Mouse (Mus musculus) liver, embryonic 11.5 days (tissue): ENCODE data around the gene Cnot10. TPM values are rescaled to one million over a fixed set of nuclear protein-coding genes. Genes with fewer than 3 reads are reported as not detected.
"Not testable (repeated sequence)": the region's sequence is repeated elsewhere in the genome, so short reads cannot be mapped to it uniquely, and the experiment has no call there.

ENCODE experiments used
- ATAC-seq: fragments of 200-750 bp; cut with Nextera tagmentation; replicated peaks from 2 replicates; pipeline ENCODE4 v1.8.0; 2017; ENCODE audit warnings: moderate number of reproducible peaks, mild to moderate bottlenecking, moderate TSS enrichment, moderate library complexity; ENCODE audit not compliant: low FRiP score
- DNase-seq: peaks from one replicate; pipeline ENCODE4 v3.0.0-alpha.2; 2017; ENCODE audit warnings: low spot score
- H3K27ac ChIP-seq: fragments of 300-500 bp; sonication (generic); 2 replicates; pipeline ENCODE4 v1.5.1; 2014; ENCODE audit warnings: mild to moderate bottlenecking, low read depth, low read length, control low read depth
- H3K27me3 ChIP-seq: fragments of 300-500 bp; sonication (generic); replicated peaks from 2 replicates; pipeline ENCODE4 v1.6.1; 2014; ENCODE audit warnings: low read length, mixed read lengths; ENCODE audit not compliant: control insufficient read depth, insufficient read depth
- H3K36me3 ChIP-seq: fragments of 300-500 bp; sonication (generic); 2 replicates; pipeline ENCODE4 v1.6.1; 2014; ENCODE audit warnings: mild to moderate bottlenecking, low read length, moderate library complexity, mixed read lengths; ENCODE audit not compliant: control insufficient read depth, insufficient read depth
- H3K4me1 ChIP-seq: fragments of 300-500 bp; sonication (generic); replicated peaks from 2 replicates; pipeline ENCODE4 v1.6.1; 2014; ENCODE audit warnings: low read length, mixed read lengths; ENCODE audit not compliant: control insufficient read depth, insufficient read depth
- H3K4me2 ChIP-seq: fragments of 300-500 bp; sonication (generic); 2 replicates; pipeline ENCODE4 v1.6.1; 2014; ENCODE audit warnings: mild to moderate bottlenecking, control low read depth, moderate library complexity
- H3K4me3 ChIP-seq: fragments of 300-500 bp; sonication (generic); 2 replicates; pipeline ENCODE4 v1.5.1; 2014; ENCODE audit warnings: low read depth, low read length, control low read depth
- H3K9ac ChIP-seq: fragments of 300-500 bp; sonication (generic); 2 replicates; pipeline ENCODE4 v1.6.1; 2014; ENCODE audit warnings: low read depth, low read length, control low read depth
- H3K9me3 ChIP-seq: fragments of 300-500 bp; sonication (generic); 2 replicates; pipeline ENCODE4 v1.6.1; 2016; ENCODE audit warnings: low read length, inconsistent platforms, mixed read lengths; ENCODE audit not compliant: control insufficient read depth
- WGBS: fragments of 180-500 bp; shearing (Covaris S2); extraction: QIAGEN DNeasy Blood & Tissue Kit; methylation state at CpG from one replicate; pipeline ENCODE4 v1.1.7; 2014; 5-methylcytosine and 5-hydroxymethylcytosine counted together
- polyA plus RNA-seq: library from polyadenylated mRNA; unstranded; fragments of >200 nt; fragmentation: Nextera tagmentation; extraction: Ambion mirVana; gene quantifications from 2 replicates; pipeline ENCODE4 v1.2.1, GENCODE M21; 2014

Cnot10 gene
- polyA plus RNA-seq, 1 experiment from 2014 or later, result 52.8 TPM

DNA sequence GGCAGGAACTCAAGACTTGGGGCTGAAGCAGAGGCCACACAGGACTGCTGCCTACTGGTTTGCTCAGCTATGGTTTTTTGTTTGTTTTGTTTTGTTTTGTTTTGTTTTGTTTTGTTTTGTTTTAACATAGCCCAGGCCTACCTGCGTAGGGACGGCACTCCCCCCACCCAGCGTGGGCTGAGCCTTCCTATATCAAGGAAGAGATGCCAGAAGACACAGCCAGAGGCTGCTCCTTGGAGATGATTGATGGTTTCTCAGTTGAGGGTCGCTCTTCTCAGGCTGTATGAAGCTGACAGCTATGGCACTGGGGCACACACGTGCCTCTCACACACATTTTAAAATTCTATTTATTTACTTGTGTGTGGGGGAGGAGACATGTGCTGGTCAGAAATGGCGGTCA lies 21.0 kb upstream of the Cnot10 start:
- H3K9ac ChIP-seq, result no peak overlapping the region

GRCm38 (mm10) chr9:114660506-114660905 lies 20.5 kb upstream of the Cnot10 start:
- Histone ChIP-seq H3K9me3 (no peaks in the 10 kb centered on the region; the same call in 1 of the 2 replicates), H3K27me3 (no peaks in the 10 kb centered on the region), H3K36me3 (no peaks in the 10 kb centered on the region), H3K4me1 (no peaks in the 10 kb centered on the region), H3K4me2 (no peak overlapping the region), H3K27ac (no peak overlapping the region), H3K9ac (no peak overlapping the region), H3K4me3 (no peak overlapping the region)
- no peak for DNase-seq
- 88% methylated on average over 6 of the region's 6 CpGs for WGBS
- ATAC-seq, result no peak

More for the DNA sequence above, 21.0 kb upstream of the Cnot10 start:
- DNase-seq (no peak), ATAC-seq (no peak)
- Histone ChIP-seq H3K4me3 (no peak overlapping the region), H3K36me3 (no peaks in the 10 kb centered on the region), H3K4me1 (no peaks in the 10 kb centered on the region), H3K27ac (no peak overlapping the region), H3K9me3 (no peaks in the 10 kb centered on the region; the same call in 1 of the 2 replicates), H3K27me3 (no peaks in the 10 kb centered on the region), H3K4me2 (no peak overlapping the region)
- WGBS, result 69% methylated on average over 6 of the region's 6 CpGs

DNA sequence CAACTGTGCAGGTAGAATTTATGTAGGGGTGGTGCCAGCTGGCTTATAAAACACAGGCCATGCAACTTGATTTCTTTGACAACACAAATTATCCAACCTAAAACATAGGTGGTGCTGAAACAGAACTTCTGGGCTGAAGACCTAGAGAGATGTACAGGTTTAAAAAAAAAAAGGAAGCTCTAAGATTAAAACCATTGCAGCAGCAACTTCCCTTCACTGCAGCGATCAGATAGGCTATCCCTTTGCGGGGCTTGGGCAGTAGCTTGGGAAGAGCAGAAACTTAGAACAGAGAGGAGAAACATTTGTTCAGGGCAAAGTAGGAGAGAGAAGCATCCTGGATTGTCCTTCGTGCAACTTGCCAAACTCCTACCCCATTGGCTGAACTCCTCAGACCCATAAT lies 16.7 kb upstream of the Cnot10 start:
- ATAC-seq (no peak), DNase-seq (no peak)
- Histone ChIP-seq H3K9ac (no peak overlapping the region), H3K27ac (no peak overlapping the region), H3K4me3 (no peak overlapping the region), H3K27me3 (no peaks in the 10 kb centered on the region), H3K9me3 (no peaks in the 10 kb centered on the region; the same call in 1 of the 2 replicates), H3K4me1 (no peaks in the 10 kb centered on the region), H3K36me3 (no peaks in the 10 kb centered on the region), H3K4me2 (no peak overlapping the region)
- WGBS, result 51% methylated on average over 3 of the region's 3 CpGs

- Histone ChIP-seq H3K4me3 (no peak overlapping the region), H3K27ac (no peak overlapping the region), H3K27me3 (no peaks in the 10 kb centered on the region), H3K4me1 (no peaks in the 10 kb centered on the region), H3K36me3 (no peaks in the 10 kb centered on the region), H3K9ac (no peak overlapping the region), H3K4me2 (no peak overlapping the region), H3K9me3 (no peaks in the 10 kb centered on the region; the same call in 1 of the 2 replicates)
- ATAC-seq (no peak), DNase-seq (no peak)
- WGBS, result 79% methylated on average over 4 of the region's 4 CpGs
Observed at GRCm38 (mm10) chr9:114655356-114655755, 15.4 kb upstream of the Cnot10 start.

- Histone ChIP-seq H3K9me3 (no peaks in the 10 kb centered on the region), H3K4me2 (peak overlapping the region; percentile 33), H3K27me3 (no peaks in the 10 kb centered on the region), H3K4me3 (no peak overlapping the region), H3K27ac (no peak overlapping the region), H3K36me3 (no peaks in the 10 kb centered on the region), H3K4me1 (no peaks in the 10 kb centered on the region), H3K9ac (no peak overlapping the region)
- 52% methylated on average over 21 of the region's 21 CpGs for WGBS
- DNase-seq (no peak), ATAC-seq (no peak)
Observed at GRCm38 (mm10) chr9:114650938-114651634, 11.1 kb upstream of the Cnot10 start.

GRCm38 (mm10) chr9:114649371-114649770 lies 9.4 kb upstream of the Cnot10 start:
- Histone ChIP-seq H3K9ac (no peak overlapping the region), H3K4me2 (no peak overlapping the region), H3K27ac (no peak overlapping the region), H3K4me3 (no peak overlapping the region), H3K4me1 (no peaks in the 10 kb centered on the region), H3K27me3 (no peaks in the 10 kb centered on the region), H3K36me3 (no peaks in the 10 kb centered on the region), H3K9me3 (no peaks in the 10 kb centered on the region)
- WGBS, result 69% methylated on average over 5 of the region's 5 CpGs
- no peak for ATAC-seq
- DNase-seq, result no peak

- DNase-seq, H3K4me3 ChIP-seq, ATAC-seq, H3K36me3 ChIP-seq, H3K27me3 ChIP-seq, H3K27ac ChIP-seq, H3K4me2 ChIP-seq, H3K9me3 ChIP-seq, H3K9ac ChIP-seq, H3K4me1 ChIP-seq: not testable (repeated sequence)
- 54% methylated on average over 8 of the region's 9 CpGs for WGBS
Observed at GRCm38 (mm10) chr9:114648472-114648871, 8.5 kb upstream of the Cnot10 start.

DNA sequence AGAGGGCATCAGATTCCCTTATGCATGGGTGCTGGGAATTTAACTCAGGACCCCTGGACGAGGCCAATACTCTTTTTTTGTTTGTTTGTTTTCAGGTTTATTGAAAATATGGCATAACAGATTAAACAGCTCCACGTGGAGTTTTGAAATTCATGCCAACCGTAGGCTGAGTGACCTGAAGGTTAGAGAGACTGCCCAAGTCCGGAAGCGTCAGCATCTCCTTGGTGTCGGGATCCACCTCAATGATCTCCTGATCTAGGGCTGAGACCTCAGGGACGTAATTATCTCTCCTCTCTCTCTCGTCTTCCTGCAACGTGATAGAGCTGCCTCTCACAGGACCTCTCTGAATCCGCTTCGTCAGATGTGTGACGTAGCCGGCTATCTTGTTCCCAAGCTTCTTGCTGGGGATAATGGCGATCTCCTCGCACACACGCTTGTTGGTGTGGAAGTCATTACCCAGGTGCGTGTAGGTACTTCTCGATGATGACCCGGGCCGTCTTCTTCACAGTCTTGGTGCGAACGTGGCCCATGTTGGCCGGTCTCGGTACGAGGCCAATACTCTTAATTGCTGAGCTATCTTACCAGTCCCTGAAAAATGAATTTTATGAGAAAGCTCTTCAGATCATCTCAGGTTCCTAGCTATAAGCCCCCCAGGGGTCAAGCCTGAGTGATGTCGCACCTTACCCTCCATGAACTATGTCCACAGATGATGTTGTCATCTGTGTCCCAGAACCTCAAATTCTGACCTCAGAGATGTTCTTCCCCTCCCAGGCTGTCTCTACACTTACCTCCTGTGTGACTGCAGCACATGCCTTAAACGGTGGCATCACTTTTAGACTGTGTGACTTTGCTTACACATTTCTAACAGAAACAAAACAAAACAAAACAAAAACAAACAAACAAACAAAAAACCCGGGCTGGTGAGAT lies 7.8 kb upstream of the Cnot10 start:
- DNase-seq (no peak), ATAC-seq (no peak)
- Histone ChIP-seq H3K27ac (no peak overlapping the region), H3K4me3 (no peak overlapping the region), H3K9me3 (no peaks in the 10 kb centered on the region), H3K27me3 (peaks cover 9% of the 10 kb centered on the region; the same call in 1 of the 2 replicates), H3K4me2 (no peak overlapping the region), H3K36me3 (no peaks in the 10 kb centered on the region), H3K9ac (no peak overlapping the region), H3K4me1 (no peaks in the 10 kb centered on the region)
- 80% methylated on average over 28 of the region's 28 CpGs for WGBS
